Mouse (Mus musculus) central nervous system, embryonic 18 days (tissue): ENCODE data around the gene Bptf. TPM values are rescaled to one million over a fixed set of nuclear protein-coding genes. Genes with fewer than 3 reads are reported as not detected.

Experiments used
- polyA plus RNA-seq: library from polyadenylated mRNA; depleted of rRNA; stranded (reverse); fragments of >200 nt; gene quantifications from 2 replicates; pipeline ENCODE4 v1.2.3, GENCODE M21; 2012; rRNA removed

Gene Bptf
- polyA plus RNA-seq = 44.5 and 47.4 TPM in 2 replicates

GRCm38 (mm10) chr11:107131749-107132421, at the start of gene Bptf:
Bptf (minus strand) TSS chr11:107132127.

GRCm38 (mm10) chr11:107025411-107026321, 106.3 kb downstream of the Bptf start, which contains the start of gene 1810010H24Rik:
1810010H24Rik (plus strand) TSS chr11:107025681.

GRCm38 (mm10) chr11:106999151-106999948, 132.6 kb downstream of the Bptf start, which contains the start of gene Kpna2:
Kpna2 (minus strand) TSS chr11:106999541.

Other genes starting within 250 kb of the Bptf start
- gene Smurf2, start 211.4 kb downstream of the Bptf start, polyA plus RNA-seq = 19.3 and 21.7 TPM in 2 replicates
- gene Kpna2, start 132.6 kb downstream of the Bptf start, polyA plus RNA-seq = 92.4 and 102 TPM in 2 replicates
- 5.3 and 5.5 TPM in 2 replicates for gene 1810010H24Rik, start 106.4 kb downstream of the Bptf start, polyA plus RNA-seq
- 29.1 and 29.7 TPM in 2 replicates for gene Nol11, start 57.3 kb upstream of the Bptf start, polyA plus RNA-seq